Mouse (Mus musculus) layer of hippocampus, adult 8-10 months (tissue): ENCODE data around the gene Cyp2g1. TPM values are rescaled to one million over a fixed set of nuclear protein-coding genes. Genes with fewer than 3 reads are reported as not detected.

ENCODE experiments used
- total RNA-seq, 4 experiments: library from RNA; stranded (reverse); gene quantifications; 2 replicates each; pipeline ENCODE4 v1.2.4; 2022

The Cyp2g1 gene
- total RNA-seq, 4 experiments from 2014 or later: not detected

Other genes with a start within 250 kb of the Cyp2g1 start
- not detected for gene Vmn1r185, start 190.4 kb upstream of the Cyp2g1 start, total RNA-seq
- gene Cyp2b23, start 122.5 kb upstream of the Cyp2g1 start, total RNA-seq: not detected
- gene Cyp2b19, start 51.8 kb upstream of the Cyp2g1 start, total RNA-seq: not detected
- not detected for gene Cyp2a5, start 26.4 kb downstream of the Cyp2g1 start, total RNA-seq
- under 1 TPM in 1 of 4 experiments, not detected in 3; 0.17 TPM for gene Cyp2a22, start 130.5 kb downstream of the Cyp2g1 start, total RNA-seq
- gene Cyp2a12, start 220.2 kb downstream of the Cyp2g1 start, total RNA-seq: not detected